Comparison of ENCODE assay signal across 12 mouse cellular contexts in the genomic region with DNA sequence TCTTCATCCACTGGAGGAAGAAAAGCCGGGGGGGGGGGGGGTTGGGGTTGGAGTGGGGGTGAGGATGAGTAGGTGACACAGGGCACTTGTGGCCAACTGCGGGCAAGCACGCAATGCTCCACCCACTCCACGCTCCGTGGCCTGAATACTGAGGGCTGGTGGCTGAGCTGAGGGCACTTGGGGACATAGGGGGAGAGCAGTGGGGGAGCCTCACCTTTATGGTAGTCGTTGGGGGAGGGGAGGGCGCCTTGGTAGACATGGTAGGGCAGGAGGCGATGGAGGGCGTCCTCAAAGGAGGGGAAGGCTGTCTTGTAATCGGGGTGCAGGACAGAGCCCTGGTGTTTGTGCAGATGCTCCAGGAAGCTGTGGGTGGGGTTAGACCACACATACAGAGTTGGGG. TPM values are rescaled to one million over a fixed set of nuclear protein-coding genes. Genes with fewer than 3 reads are reported as not detected.
A peak's percentile ranks its signal among the peaks of the same experiment; 100 is the strongest.
DNase-seq lines count a peak whose midpoint lies in the region; ATAC-seq lines count a peak whose summit lies in the region.
"Had no signal": no experiment of that assay in that cellular context is flagged by ENCODE, and none has a peak within 500 bp of the region (broad histone marks: within the 10 kb centered on the region; RNA-seq: fewer than 3 reads in every experiment).

No protein-coding gene starts in this region.

- H3K4me2 ChIP-seq in forebrain, embryonic 12.5 days: no peak overlapping the region
- H3K4me2 ChIP-seq in forebrain, embryonic 16.5 days (ENCODE audit: low read length): no peak overlapping the region
- H3K4me2 ChIP-seq in kidney, embryonic 16.5 days (replicated peaks; ENCODE audit: low read depth, low read length): no peak overlapping the region
- H3K4me2 ChIP-seq: neural tube, embryonic 12.5 days; stomach, embryonic 15.5 days had no signal

- no peaks in the 10 kb centered on the region for H3K4me1 ChIP-seq in forebrain, embryonic 12.5 days
- H3K4me1 ChIP-seq in forebrain, embryonic 16.5 days (replicated peaks; ENCODE audit: control insufficient read depth, insufficient read depth, low read length): no peaks in the 10 kb centered on the region
- no peaks in the 10 kb centered on the region for H3K4me1 ChIP-seq in kidney, embryonic 16.5 days (ENCODE audit: insufficient read depth, low read length)
- H3K4me1 ChIP-seq: neural tube, embryonic 12.5 days; stomach, embryonic 15.5 days had no signal

- 89% methylated on average over 10 of the region's 10 CpGs for WGBS in forebrain, embryonic 12.5 days
- 95% methylated on average over 10 of the region's 10 CpGs for WGBS in forebrain, embryonic 16.5 days
- 90% methylated on average over 10 of the region's 10 CpGs for WGBS in kidney, embryonic 16.5 days

- DNase-seq in kidney, postnatal 4 days: no peak
- DNase-seq in testis, postnatal 10 days (ENCODE audit: low spot score): peak; percentile 70
- no peak for DNase-seq in testis, postnatal 14 days (ENCODE audit: low spot score)
- no peak for DNase-seq in spleen, adult 12 weeks (ENCODE audit: low spot score)

- no peak overlapping the region for H3K9ac ChIP-seq in forebrain, embryonic 12.5 days
- no peak overlapping the region for H3K9ac ChIP-seq in forebrain, embryonic 16.5 days (replicated peaks; ENCODE audit: low read depth, low read length)
- H3K9ac ChIP-seq in kidney, embryonic 16.5 days (replicated peaks; ENCODE audit: low read length): no peak overlapping the region
- H3K9ac ChIP-seq: forebrain, postnatal 0 days; neural tube, embryonic 12.5 days; stomach, embryonic 15.5 days had no signal

- ATAC-seq in forebrain, embryonic 12.5 days (ENCODE audit: low FRiP score): peak; percentile 24; the same call in 1 of the 2 replicates
- ATAC-seq in forebrain, embryonic 16.5 days: no peak
- 0 out of 2 replicates have a peak, but pooled peaks have one; percentile 10 for ATAC-seq in kidney, embryonic 16.5 days (ENCODE audit: low FRiP score, low TSS enrichment)

- H3K36me3 ChIP-seq in forebrain, embryonic 12.5 days (replicated peaks): peaks cover 81% of the 10 kb centered on the region
- H3K36me3 ChIP-seq in forebrain, embryonic 16.5 days (ENCODE audit: control insufficient read depth, insufficient read depth): peaks cover 31% of the 10 kb centered on the region
- peaks cover 67% of the 10 kb centered on the region for H3K36me3 ChIP-seq in kidney, embryonic 16.5 days (ENCODE audit: insufficient read depth, low read length)

- no peaks in the 10 kb centered on the region for H3K27me3 ChIP-seq in forebrain, embryonic 12.5 days
- no peaks in the 10 kb centered on the region for H3K27me3 ChIP-seq in forebrain, embryonic 16.5 days (replicated peaks; ENCODE audit: control insufficient read depth, insufficient read depth, low read length)
- H3K27me3 ChIP-seq in kidney, embryonic 16.5 days (ENCODE audit: insufficient read depth, low read length): no peaks in the 10 kb centered on the region
- H3K27me3 ChIP-seq: neural tube, embryonic 12.5 days; stomach, embryonic 15.5 days had no signal

- H3K9me3 ChIP-seq in forebrain, embryonic 12.5 days: no peaks in the 10 kb centered on the region
- no peaks in the 10 kb centered on the region for H3K9me3 ChIP-seq in forebrain, embryonic 16.5 days (ENCODE audit: control insufficient read depth, low read length)
- H3K9me3 ChIP-seq in kidney, embryonic 16.5 days (ENCODE audit: low read length): no peaks in the 10 kb centered on the region
- H3K9me3 ChIP-seq: G1E; neural tube, embryonic 12.5 days; stomach, embryonic 15.5 days had no signal

- H3K4me3 ChIP-seq in forebrain, embryonic 12.5 days (replicated peaks): no peak overlapping the region
- no peak overlapping the region for H3K4me3 ChIP-seq in forebrain, embryonic 16.5 days (replicated peaks; ENCODE audit: low read length)
- H3K4me3 ChIP-seq in kidney, embryonic 16.5 days (ENCODE audit: low read length): no peak overlapping the region
- H3K4me3 ChIP-seq: neural tube, embryonic 12.5 days; stomach, embryonic 15.5 days had no signal

- no peak overlapping the region for H3K27ac ChIP-seq in forebrain, embryonic 12.5 days
- no peak overlapping the region for H3K27ac ChIP-seq in forebrain, embryonic 16.5 days (ENCODE audit: low read length)
- no peak overlapping the region for H3K27ac ChIP-seq in kidney, embryonic 16.5 days (ENCODE audit: low read length)
- H3K27ac ChIP-seq: macrophage; neural tube, embryonic 12.5 days; stomach, embryonic 15.5 days had no signal

RNA-seq across cellular contexts. Expression of gene Ehd2, which starts 8.1 kb away (rescaled TPM):
- 6.6 and 7.6 TPM in 2 replicates for polyA plus RNA-seq in forebrain, embryonic 12.5 days (2016; fragmentation: Nextera tagmentation; extraction: Ambion mirVana)
- polyA plus RNA-seq in forebrain, embryonic 16.5 days (2015; fragmentation: Nextera tagmentation; extraction: Ambion mirVana): 5.4 and 5.6 TPM in 2 replicates
- 36.8 and 37.9 TPM in 2 replicates for polyA plus RNA-seq in kidney, embryonic 16.5 days (2015; fragmentation: Nextera tagmentation; extraction: Ambion mirVana)
- polyA plus RNA-seq: macrophage had no signal

RNA-seq across cellular contexts. Expression of gene Nop53, which starts 29.6 kb away (rescaled TPM):
- 165 and 169 TPM in 2 replicates for polyA plus RNA-seq in forebrain, embryonic 12.5 days (2016; fragmentation: Nextera tagmentation; extraction: Ambion mirVana)
- 139 and 141 TPM in 2 replicates for polyA plus RNA-seq in forebrain, embryonic 16.5 days (2015; fragmentation: Nextera tagmentation; extraction: Ambion mirVana)
- 198 and 212 TPM in 2 replicates for polyA plus RNA-seq in kidney, embryonic 16.5 days (2015; fragmentation: Nextera tagmentation; extraction: Ambion mirVana)

RNA-seq across cellular contexts. Expression of gene Selenow, which starts 53.2 kb away (rescaled TPM):
- polyA plus RNA-seq in forebrain, embryonic 12.5 days (2016; fragmentation: Nextera tagmentation; extraction: Ambion mirVana): 1,130 and 1,137 TPM in 2 replicates
- 1,473 and 1,544 TPM in 2 replicates for polyA plus RNA-seq in forebrain, embryonic 16.5 days (2015; fragmentation: Nextera tagmentation; extraction: Ambion mirVana)
- 690 and 706 TPM in 2 replicates for polyA plus RNA-seq in kidney, embryonic 16.5 days (2015; fragmentation: Nextera tagmentation; extraction: Ambion mirVana)
